Mouse (Mus musculus): ENCODE data around the gene Irgm1.

- TF ChIP-seq POLR2A (IDR thresholded peaks at IDR 0.05; ENCODE audit: low read depth, low read length): no peak
- peak; percentile 23; the same call in 1 of the 2 replicates for TF ChIP-seq CTCF (IDR thresholded peaks at IDR 0.05; ENCODE audit: extremely low read depth, insufficient read length, insufficient replicate concordance, low read depth, low read length)
Observed at GRCm38 (mm10) chr11:48871817-48872541, 496 bp upstream of the Irgm1 start.
